Mouse (Mus musculus) kidney, postnatal 4 days (tissue): ENCODE measurements at regions not wholly inside any gene's neighbourhood (a gene's known extent, or its start where the extent isn't known, plus 50 kb on each side); places are given as distances from the start of the nearest gene placed in this dataset.

Experiments used
- DNase-seq, 2 experiments: peaks; one replicate each; pipeline ENCODE4 v3.0.0; 2021; ENCODE audit warnings: mixed read lengths in 2 of 2

DNA sequence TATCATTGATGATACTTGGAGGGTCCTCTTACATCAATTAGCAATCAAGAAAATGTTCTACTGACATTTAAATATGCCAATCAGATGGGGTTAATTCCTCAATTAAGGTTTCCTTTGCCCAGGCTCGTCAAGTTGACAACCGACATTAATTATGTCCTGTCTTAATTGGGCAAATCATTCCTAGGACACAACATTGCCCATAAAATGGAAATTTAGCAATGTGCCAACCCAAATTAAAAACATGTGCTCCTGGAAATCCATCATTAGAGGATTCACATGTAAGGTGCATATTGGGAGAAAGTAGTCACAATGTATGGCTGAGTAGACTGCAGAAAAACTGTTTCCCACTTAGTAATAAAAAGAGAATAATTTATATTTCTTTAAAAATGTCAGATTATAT lies 483.6 kb upstream of the B430305J03Rik start:
- DNase-seq: no peak

GRCm38 (mm10) chr3:61846703-61847102 lies 481.0 kb upstream of the B430305J03Rik start:
- DNase-seq: no peak

DNA sequence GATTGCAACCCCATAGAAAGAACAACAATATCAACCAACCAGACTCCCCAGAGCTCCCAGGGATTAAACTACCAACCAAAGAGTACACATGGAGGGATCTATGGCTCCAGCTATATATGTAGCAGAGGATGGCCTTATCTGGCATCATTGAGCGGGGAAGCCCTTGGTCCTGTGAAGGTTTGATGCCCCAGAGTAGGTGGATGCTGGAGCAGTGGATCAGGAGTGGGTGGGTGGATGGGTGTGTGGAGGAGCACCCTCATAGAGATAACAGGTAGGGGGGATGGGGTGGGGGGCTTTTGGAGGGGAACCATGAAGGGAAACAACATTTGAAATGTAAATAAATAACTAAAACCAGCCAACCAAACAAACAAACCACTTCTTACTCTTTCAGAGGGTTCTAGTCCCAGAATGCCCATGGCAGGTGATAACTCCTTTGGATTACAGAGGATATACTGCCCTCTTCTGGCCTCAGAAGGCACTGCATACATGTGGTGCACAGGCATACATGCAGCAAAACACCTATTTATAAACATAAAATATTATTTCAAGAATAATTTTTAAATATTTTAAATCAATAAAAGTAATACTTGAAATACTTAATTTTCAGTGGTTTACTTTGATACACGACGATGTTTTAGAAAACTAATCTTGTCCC lies 473.7 kb upstream of the B430305J03Rik start:
- peak; percentile 49 to 56 for DNase-seq

DNA sequence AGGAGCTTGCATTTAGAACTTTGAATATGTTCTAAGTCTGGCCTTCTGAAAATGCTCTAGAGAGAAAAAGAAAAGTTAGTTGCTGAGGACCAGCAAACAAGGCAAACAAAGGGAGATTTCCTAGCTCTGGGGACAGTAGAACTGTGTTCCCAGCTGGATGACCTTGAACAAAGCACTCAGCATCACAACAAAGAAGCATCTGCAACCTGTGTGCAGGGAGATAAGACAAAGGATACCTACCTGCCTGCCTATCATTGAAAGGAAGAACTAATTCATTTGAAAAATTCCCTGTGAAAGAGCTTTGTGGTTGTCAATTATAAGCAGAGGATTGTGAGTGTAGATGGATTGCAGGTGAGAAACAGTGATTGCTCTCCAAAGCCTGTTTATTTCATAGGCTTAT lies 451.1 kb upstream of the B430305J03Rik start:
- DNase-seq: no peak

DNA sequence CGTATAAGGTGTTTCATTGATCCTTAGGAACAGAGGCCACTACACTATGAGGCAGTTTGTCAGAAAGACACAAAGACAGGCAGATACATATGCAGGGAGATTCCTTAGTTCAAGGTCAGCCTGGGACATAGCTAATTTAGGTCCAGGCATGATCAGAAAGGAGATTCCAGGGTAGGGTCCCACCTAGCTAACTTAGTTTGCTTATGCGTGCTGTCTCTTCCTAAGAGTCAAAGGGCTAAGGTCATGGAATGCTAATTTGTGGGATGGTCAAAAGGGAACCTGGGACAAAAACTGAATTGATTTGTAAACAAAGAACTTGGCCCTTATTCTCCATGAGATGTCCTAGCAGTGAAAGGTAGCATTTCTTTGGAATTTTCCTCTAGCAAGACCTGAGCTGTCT lies 430.3 kb upstream of the B430305J03Rik start:
- DNase-seq: no peak

- no peak for DNase-seq
Observed at GRCm38 (mm10) chr3:61790674-61791073, 424.9 kb upstream of the B430305J03Rik start.
